8 mouse cellular contexts compared by ENCODE assay signal in the genomic region with DNA sequence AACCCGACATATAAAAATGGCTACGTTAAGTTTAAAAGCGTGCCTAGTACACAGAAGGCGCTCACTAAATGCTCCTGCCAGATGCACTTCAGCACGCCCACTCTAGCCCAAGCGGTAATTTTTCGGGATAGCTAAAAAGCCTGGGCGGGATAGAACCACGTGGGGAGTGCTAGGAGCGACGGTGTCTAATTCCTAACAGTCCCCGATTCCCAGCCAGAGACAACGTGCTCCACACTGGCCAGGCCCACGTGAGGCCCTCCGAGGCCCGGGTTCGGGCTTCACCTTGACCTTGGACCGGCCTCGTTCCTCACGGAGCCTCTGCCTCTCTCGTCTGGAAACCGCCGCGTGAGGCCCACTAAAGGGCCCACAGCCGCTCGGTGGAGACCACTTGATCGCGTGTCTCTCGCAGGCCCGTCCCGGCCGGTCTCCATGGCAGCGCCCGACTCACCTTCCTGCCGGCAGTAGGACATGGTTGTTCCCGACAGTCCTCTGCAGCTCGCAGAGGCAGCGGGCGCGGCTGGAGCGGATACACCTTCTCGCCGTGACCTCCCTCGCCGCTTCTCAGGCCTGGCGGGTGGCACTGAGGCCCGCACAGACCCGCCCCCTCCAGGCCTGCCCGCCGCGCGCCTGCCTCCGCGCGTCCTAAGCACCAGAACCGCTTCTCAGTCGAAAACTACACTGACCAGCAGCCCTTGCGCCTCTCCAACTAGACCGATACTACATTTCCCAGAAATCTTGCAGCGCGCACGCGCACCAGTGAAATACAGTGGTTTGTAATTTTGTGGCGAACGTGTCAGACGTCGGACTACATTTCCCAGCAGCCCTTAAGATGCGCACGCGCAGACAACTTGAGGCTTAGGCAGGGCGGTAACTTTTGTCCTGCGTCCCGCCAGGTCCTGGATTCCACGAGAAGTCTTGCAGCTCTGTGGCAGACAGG. TPM values are rescaled to one million over a fixed set of nuclear protein-coding genes. Genes with fewer than 3 reads are reported as not detected.
DNase-seq lines count a peak whose midpoint lies in the region; ATAC-seq lines count a peak whose summit lies in the region.

A gene (minus strand): TSS at position 679 of the 937 bp plus-strand sequence.
A gene (plus strand): TSS at position 836 of the 937 bp plus-strand sequence.

- peak within 1 kb of the TSS; percentile 80 for H3K4me3 ChIP-seq in hindbrain, embryonic 16.5 days (ENCODE audit: low read length)
- peak within 1 kb of the TSS; percentile 98 for H3K4me3 ChIP-seq in macrophage (ENCODE audit: inconsistent target)

- no peaks in the 10 kb centered on the region for H3K27me3 ChIP-seq in hindbrain, embryonic 16.5 days (replicated peaks; ENCODE audit: control insufficient read depth, insufficient read depth, low read length)

- H3K4me2 ChIP-seq in hindbrain, embryonic 16.5 days (ENCODE audit: low read length): peak within 1 kb of the TSS; percentile 85

- peak; percentile 97 for DNase-seq in WW6 (ENCODE audit: low read depth, low spot score)
- DNase-seq in cerebellum, postnatal 4 days (ENCODE audit: low spot score in 2 of 2): peak; percentile 94 to 96
- peak; percentile 99 for DNase-seq in gastrocnemius, adult 18-20 months (ENCODE audit: low spot score)
- peak; percentile 98 to 100 for DNase-seq in left cerebral cortex, adult 18-20 months (ENCODE audit: low spot score in 2 of 2)
- DNase-seq in right cerebral cortex, adult 18-20 months: peak; percentile 99
- peak; percentile 95 for DNase-seq in urinary bladder, postnatal 10 days (ENCODE audit: low spot score)

- H3K79me2 ChIP-seq in macrophage (ENCODE audit: inconsistent target): peaks cover 82% of the 10 kb centered on the region

- H3K27ac ChIP-seq in hindbrain, embryonic 16.5 days (ENCODE audit: low read depth, low read length): peak within 1 kb of the TSS; percentile 78
- peak within 1 kb of the TSS; percentile 58 for H3K27ac ChIP-seq in macrophage

- H3K36me3 ChIP-seq in hindbrain, embryonic 16.5 days (ENCODE audit: control insufficient read depth, insufficient read depth, low read length): peaks cover 9% of the 10 kb centered on the region
- peaks cover 10% of the 10 kb centered on the region for H3K36me3 ChIP-seq in macrophage (ENCODE audit: inconsistent target)

- peaks cover 20% of the 10 kb centered on the region for H3K4me1 ChIP-seq in hindbrain, embryonic 16.5 days (ENCODE audit: control insufficient read depth, insufficient read depth, low read depth, low read length)

- ATAC-seq in hindbrain, embryonic 16.5 days: peak; percentile 97

- H3K9ac ChIP-seq in hindbrain, embryonic 16.5 days (ENCODE audit: low read depth, low read length): peak within 1 kb of the TSS; percentile 81

- under 1% methylated on average over 74 of the region's 74 CpGs for WGBS in hindbrain, embryonic 16.5 days
- WGBS in macrophage (ENCODE audit: missing documents): under 1% methylated on average over 74 of the region's 74 CpGs

- no peaks in the 10 kb centered on the region for H3K9me3 ChIP-seq in hindbrain, embryonic 16.5 days (ENCODE audit: control insufficient read depth, low read length)

RNA-seq across cellular contexts. Expression of the first gene that starts in this region (rescaled TPM):
- 10 to 100 TPM in 1 of 2 experiments, 1 to 10 TPM in 1; 8.9 to 10.7 TPM for total RNA-seq in gastrocnemius, adult 18-20 months (2021)
- 39.1 and 40.8 TPM in 2 replicates for polyA plus RNA-seq in hindbrain, embryonic 16.5 days (2015; fragmentation: Nextera tagmentation; extraction: Ambion mirVana)
- total RNA-seq in left cerebral cortex, adult 18-20 months (2021): 10 to 100 TPM; 21.3 to 22.2 TPM
- 10 to 100 TPM in 3 of 26 experiments, 1 to 10 TPM in 20, under 1 TPM in 2, not detected in 1; 0.52 to 11.6 (median 4.6) TPM for total RNA-seq in macrophage (2018; cell fraction: chromatin; rRNA removed)
- total RNA-seq in macrophage (2018; cell fraction: cytosol; rRNA removed): 1 to 10 TPM; 4.2 to 7.6 (median 6.3) TPM
- 10 to 100 TPM in 2 of 26 experiments, 1 to 10 TPM in 23, under 1 TPM in 1; 0.89 to 14.3 (median 4.5) TPM for total RNA-seq in macrophage (2018; cell fraction: nucleus; rRNA removed)
- polyA plus RNA-seq in macrophage (2018): 4.3 to 16.2 TPM (median 6.2 TPM) in 3 replicates

RNA-seq across cellular contexts. Expression of the second gene that starts in this region (rescaled TPM):
- total RNA-seq in gastrocnemius, adult 18-20 months (2021): 10 to 100 TPM; 23.2 to 27.0 TPM
- 49.8 and 57.0 TPM in 2 replicates for polyA plus RNA-seq in hindbrain, embryonic 16.5 days (2015; fragmentation: Nextera tagmentation; extraction: Ambion mirVana)
- total RNA-seq in left cerebral cortex, adult 18-20 months (2021): 10 to 100 TPM; 29.4 to 30.8 TPM
- 10 to 100 TPM in 22 of 26 experiments, 1 to 10 TPM in 4; 5.0 to 45.3 (median 25.5) TPM for total RNA-seq in macrophage (2018; cell fraction: chromatin; rRNA removed)
- total RNA-seq in macrophage (2018; cell fraction: cytosol; rRNA removed): 10 to 100 TPM; 25.8 to 51.2 (median 35.8) TPM
- total RNA-seq in macrophage (2018; cell fraction: nucleus; rRNA removed): 10 to 100 TPM; 22.3 to 63.9 (median 37.3) TPM
- 32.7 to 48.5 TPM (median 46.8 TPM) in 3 replicates for polyA plus RNA-seq in macrophage (2018)

Comparison
In these comparisons a context has a peak if more than half of its experiments do, and no peak if none do; other contexts are left out.
1. Peak in every context shown above with its lines: DNase-seq, ATAC-seq, H3K4me3 ChIP-seq and H3K27ac ChIP-seq.